7 mouse cellular contexts compared by ENCODE assay signal in the genomic region with DNA sequence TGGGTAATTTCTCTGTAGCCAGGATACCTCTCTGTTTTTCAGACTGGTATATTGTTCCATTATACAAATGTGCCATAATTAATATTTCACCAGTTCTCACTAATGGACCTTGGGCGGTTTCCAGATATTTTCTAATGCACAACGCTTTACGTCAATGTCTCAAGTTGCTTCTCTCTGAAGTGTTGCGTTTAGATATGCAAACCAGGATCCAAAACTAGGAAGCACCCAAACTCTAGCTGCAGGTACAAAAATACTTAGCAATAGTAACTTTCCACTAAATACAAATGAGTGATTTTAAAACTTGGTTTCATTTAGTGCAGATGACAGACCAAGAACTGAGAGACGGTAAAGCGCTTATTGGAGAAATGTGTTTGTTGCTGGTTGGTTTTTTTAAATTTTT. TPM values are rescaled to one million over a fixed set of nuclear protein-coding genes. Genes with fewer than 3 reads are reported as not detected.
DNase-seq lines count a peak whose midpoint lies in the region; ATAC-seq and TF ChIP-seq lines count a peak whose summit lies in the region.

No protein-coding gene starts in this region.

- no peak overlapping the region for H3K27ac ChIP-seq in spleen, adult 2 months (ENCODE audit: insufficient read depth, low read length)
- peak overlapping the region; percentile 72; the same call in 1 of the 2 replicates for H3K27ac ChIP-seq in embryonic fibroblast, embryonic 13.5 days (ENCODE audit: insufficient read depth, low read length)
- peak overlapping the region; percentile 89 for H3K27ac ChIP-seq in limb, embryonic 15.5 days

- ATAC-seq in limb, embryonic 15.5 days (ENCODE audit: insufficient number of reproducible peaks, low FRiP score, low TSS enrichment, low read depth), result no peak

- peaks cover 2% of the 10 kb centered on the region; the same call in 1 of the 2 replicates for H3K4me1 ChIP-seq in spleen, adult 2 months (ENCODE audit: control insufficient read depth, insufficient read depth, insufficient read length)
- peaks cover 10% of the 10 kb centered on the region; the same call in 1 of the 2 replicates for H3K4me1 ChIP-seq in embryonic fibroblast, embryonic 13.5 days (ENCODE audit: control insufficient read depth, insufficient read depth, low read length)
- H3K4me1 ChIP-seq in limb, embryonic 15.5 days, result peaks cover 45% of the 10 kb centered on the region

- TF ChIP-seq POLR2A in spleen, adult 2 months (IDR thresholded peaks at IDR 0.05; ENCODE audit: low read depth, low read length), result no peak
- TF ChIP-seq POLR2A in embryonic fibroblast, embryonic 13.5 days (IDR thresholded peaks at IDR 0.05; ENCODE audit: low read depth, low read length), result no peak

- peak overlapping the region; percentile 93 for H3K9ac ChIP-seq in limb, embryonic 15.5 days

- H3K4me2 ChIP-seq in limb, embryonic 15.5 days, result peak overlapping the region; percentile 51

- peak overlapping the region; percentile 63 for H3K4me3 ChIP-seq in spleen, adult 2 months (ENCODE audit: extremely low read depth, insufficient read depth, insufficient read length)
- H3K4me3 ChIP-seq in embryonic fibroblast, embryonic 13.5 days (ENCODE audit: insufficient read depth, low read length), result peak overlapping the region; percentile 99
- H3K4me3 ChIP-seq in limb, embryonic 15.5 days, result peak overlapping the region; percentile 92

- 2% methylated on average over 6 of the region's 6 CpGs for WGBS in spleen, adult 2 months
- WGBS in limb, embryonic 15.5 days, result 3% methylated on average over 6 of the region's 6 CpGs

- no peaks in the 10 kb centered on the region for H3K9me3 ChIP-seq in limb, embryonic 15.5 days

- no peak for TF ChIP-seq CTCF in spleen, adult 2 months (IDR thresholded peaks at IDR 0.05; ENCODE audit: extremely low read depth, insufficient read depth, insufficient read length, insufficient replicate concordance)
- TF ChIP-seq CTCF in embryonic fibroblast, embryonic 13.5 days (IDR thresholded peaks at IDR 0.05; ENCODE audit: borderline replicate concordance, insufficient read depth, low read length), result no peak

- H3K27me3 ChIP-seq in spleen, adult 2 months (ENCODE audit: control insufficient read depth, insufficient read depth, low read length), result no peaks in the 10 kb centered on the region
- no peaks in the 10 kb centered on the region for H3K27me3 ChIP-seq in limb, embryonic 15.5 days

- DNase-seq in spleen, adult 2 months (ENCODE audit: low read depth in 1 of 2, low spot score in 2 of 2), result no peak
- no peak for DNase-seq in spleen, adult 18-20 months
- no peak for DNase-seq in right cerebral cortex, adult 2 months (ENCODE audit: low spot score in 2 of 2)
- no peak for DNase-seq in adrenal gland, adult 2 months
- no peak for DNase-seq in MN1 (ENCODE audit: low spot score)

- 0 out of 2 replicates have a peak, but pooled peaks cover 1% of the 10 kb centered on the region for H3K36me3 ChIP-seq in spleen, adult 2 months (ENCODE audit: control insufficient read depth, insufficient read depth, low read length)
- no peaks in the 10 kb centered on the region for H3K36me3 ChIP-seq in limb, embryonic 15.5 days

RNA-seq across cellular contexts. Expression of a gene that starts 1.0 kb away (rescaled TPM):
- polyA plus RNA-seq in spleen, adult 2 months (2012; rRNA removed), result 27.2 and 46.3 TPM in 2 replicates
- polyA plus RNA-seq in embryonic fibroblast, embryonic 13.5 days (2011; ENCODE audit: insufficient read length, low read depth, missing spikeins), result 51.5 and 57.0 TPM in 2 replicates
- polyA plus RNA-seq in limb, embryonic 15.5 days (2015; fragmentation: Nextera tagmentation; extraction: Ambion mirVana), result 88.9 and 98.3 TPM in 2 replicates
- total RNA-seq in adrenal gland, adult 2 months (2021), result 10 to 100 TPM; 71.5 to 82.0 TPM
- polyA plus RNA-seq in adrenal gland, adult 2 months (2012; rRNA removed), result 75.9 and 81.2 TPM in 2 replicates

RNA-seq across cellular contexts. Expression of a gene that starts 40.5 kb away (rescaled TPM):
- 0.14 and 0.32 TPM in 2 replicates for polyA plus RNA-seq in spleen, adult 2 months (2012; rRNA removed)
- 6.8 and 34.4 TPM in 2 replicates for polyA plus RNA-seq in embryonic fibroblast, embryonic 13.5 days (2011; ENCODE audit: insufficient read length, low read depth, missing spikeins)
- 91.2 and 97.6 TPM in 2 replicates for polyA plus RNA-seq in limb, embryonic 15.5 days (2015; fragmentation: Nextera tagmentation; extraction: Ambion mirVana)
- total RNA-seq in adrenal gland, adult 2 months (2021), result 10 to 100 TPM in 1 of 2 experiments, 1 to 10 TPM in 1; 8.0 to 12.3 TPM
- polyA plus RNA-seq in adrenal gland, adult 2 months (2012; rRNA removed), result 0.64 and 0.99 TPM in 2 replicates
